Mouse (Mus musculus): ENCODE data around the gene Rad9a. TPM values are rescaled to one million over a fixed set of nuclear protein-coding genes. Genes with fewer than 3 reads are reported as not detected.

Rad9a gene
- polyA plus RNA-seq, 1 experiment from 2014 or later, result 9.0 TPM

- H3K4me2 ChIP-seq (ENCODE audit: low read depth, low read length), result no peak overlapping the region
- H3K27me3 ChIP-seq (ENCODE audit: insufficient read depth, low read length), result no peaks in the 10 kb centered on the region
- ATAC-seq (no peak), DNase-seq (no peak)
- no peak overlapping the region for H3K4me3 ChIP-seq (ENCODE audit: low read depth, low read length)
- no peaks in the 10 kb centered on the region for H3K36me3 ChIP-seq (replicated peaks; ENCODE audit: insufficient read depth, low read length)
- H3K9me3 ChIP-seq (ENCODE audit: low read length), result no peaks in the 10 kb centered on the region
- peaks cover 35% of the 10 kb centered on the region for H3K4me1 ChIP-seq (ENCODE audit: insufficient read depth)
- H3K9ac ChIP-seq (replicated peaks), result no peak overlapping the region
- WGBS (ENCODE audit: insufficient replicate concordance), result 75% methylated on average over 4 of the region's 4 CpGs
- no peak overlapping the region for H3K27ac ChIP-seq (ENCODE audit: low read depth)
- TF ChIP-seq CTCF (IDR thresholded peaks at IDR 0.05; ENCODE audit: low read depth), result no peak
- TF ChIP-seq EP300 (IDR thresholded peaks at IDR 0.05; ENCODE audit: low read depth), result no peak
Measured at GRCm38 (mm10) chr19:4228891-4229290, 27.4 kb upstream of the Rad9a start.

DNA sequence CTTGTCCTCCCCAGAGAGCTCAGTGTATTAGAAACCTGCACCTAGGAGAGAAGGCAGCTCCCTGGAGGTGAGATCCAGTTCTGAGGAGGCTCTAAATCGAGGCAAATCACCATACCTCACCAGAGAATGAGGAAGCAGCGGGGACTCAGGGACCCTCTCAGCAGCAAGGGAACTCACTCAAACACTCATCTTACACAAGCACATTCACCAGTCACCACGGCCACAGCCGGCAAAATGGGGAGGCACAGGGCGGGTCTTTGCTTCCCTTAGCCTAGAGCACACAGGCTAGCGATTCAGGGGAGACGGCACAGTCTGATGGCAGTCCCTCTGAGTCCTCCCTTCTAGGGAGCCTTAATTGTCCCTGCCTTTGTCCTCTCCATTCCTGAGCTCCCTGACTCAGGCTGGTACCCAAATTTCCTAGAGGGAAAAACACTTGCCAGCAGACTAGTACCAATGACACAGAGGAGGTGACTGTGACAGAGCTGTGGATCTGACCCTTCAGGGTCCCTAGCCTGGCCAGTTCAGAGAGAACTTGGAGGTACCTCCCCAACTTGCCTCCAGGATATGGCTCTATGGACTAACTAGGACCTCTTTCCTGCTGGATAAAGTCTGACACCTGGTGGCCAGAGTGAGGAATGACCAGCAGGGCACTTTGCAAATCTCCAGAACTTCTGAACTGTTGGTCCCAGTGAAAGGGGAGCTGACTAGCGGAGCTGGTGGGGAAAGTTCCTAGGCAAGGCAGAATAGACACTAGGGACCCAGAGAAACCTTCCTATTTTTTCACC lies 26.6 kb upstream of the Rad9a start:
- DNase-seq, result peak; percentile 75

DNA sequence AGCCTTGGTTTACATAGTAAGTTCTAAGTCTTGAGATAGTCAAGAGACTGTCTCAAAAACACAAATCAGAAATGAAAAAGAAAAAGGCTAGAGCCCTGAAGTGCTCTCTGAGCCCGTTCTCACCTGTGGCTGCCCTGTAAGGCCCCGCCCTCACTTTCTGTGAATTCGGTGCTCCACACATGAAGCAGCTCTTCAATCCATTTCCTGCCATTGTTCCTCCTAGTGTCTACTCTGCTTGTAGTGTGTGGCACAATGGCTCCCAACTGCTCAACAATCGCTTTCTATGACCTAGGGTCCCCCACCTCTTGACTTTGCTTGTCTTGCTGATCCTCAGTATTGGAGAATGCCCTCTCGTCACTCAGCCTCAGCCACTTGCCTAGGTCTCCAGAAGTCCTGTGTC lies 26.0 kb upstream of the Rad9a start:
- Histone ChIP-seq H3K9me3 (ENCODE audit: low read length) (no peaks in the 10 kb centered on the region), H3K36me3 (replicated peaks; ENCODE audit: insufficient read depth, low read length) (no peaks in the 10 kb centered on the region; the same call in 1 of the 2 replicates), H3K4me2 (ENCODE audit: low read depth, low read length) (no peak overlapping the region), H3K27me3 (ENCODE audit: insufficient read depth, low read length) (no peaks in the 10 kb centered on the region), H3K27ac (ENCODE audit: low read depth) (no peak overlapping the region), H3K9ac (replicated peaks) (no peak overlapping the region), H3K4me1 (ENCODE audit: insufficient read depth) (peaks cover 29% of the 10 kb centered on the region), H3K4me3 (ENCODE audit: low read depth, low read length) (no peak overlapping the region)
- ATAC-seq, result no peak
- TF ChIP-seq CTCF (IDR thresholded peaks at IDR 0.05; ENCODE audit: low read depth) (no peak), EP300 (IDR thresholded peaks at IDR 0.05; ENCODE audit: low read depth) (no peak)
- no peak for DNase-seq
- 49% methylated on average over 5 of the region's 5 CpGs for WGBS (ENCODE audit: insufficient replicate concordance)

More for the DNA sequence above, 26.6 kb upstream of the Rad9a start:
- Histone ChIP-seq H3K36me3 (replicated peaks; ENCODE audit: insufficient read depth, low read length) (no peaks in the 10 kb centered on the region), H3K27ac (ENCODE audit: low read depth) (no peak overlapping the region), H3K9ac (replicated peaks) (no peak overlapping the region), H3K4me3 (ENCODE audit: low read depth, low read length) (no peak overlapping the region), H3K27me3 (ENCODE audit: insufficient read depth, low read length) (no peaks in the 10 kb centered on the region), H3K4me2 (ENCODE audit: low read depth, low read length) (no peak overlapping the region), H3K9me3 (ENCODE audit: low read length) (no peaks in the 10 kb centered on the region), H3K4me1 (ENCODE audit: insufficient read depth) (peaks cover 33% of the 10 kb centered on the region)
- peak; percentile 10; the same call in 1 of the 2 replicates for ATAC-seq
- WGBS (ENCODE audit: insufficient replicate concordance), result 8% methylated on average over 8 of the region's 8 CpGs
- TF ChIP-seq CTCF (IDR thresholded peaks at IDR 0.05; ENCODE audit: low read depth) (peak; percentile 99), EP300 (IDR thresholded peaks at IDR 0.05; ENCODE audit: low read depth) (no peak)

- no peak for DNase-seq
- Histone ChIP-seq H3K9ac (replicated peaks) (no peak overlapping the region), H3K9me3 (ENCODE audit: low read length) (no peaks in the 10 kb centered on the region), H3K4me1 (ENCODE audit: insufficient read depth) (peaks cover 31% of the 10 kb centered on the region), H3K27ac (ENCODE audit: low read depth) (no peak overlapping the region), H3K4me2 (ENCODE audit: low read depth, low read length) (no peak overlapping the region), H3K4me3 (ENCODE audit: low read depth, low read length) (no peak overlapping the region), H3K27me3 (ENCODE audit: insufficient read depth, low read length) (no peaks in the 10 kb centered on the region), H3K36me3 (replicated peaks; ENCODE audit: insufficient read depth, low read length) (no peaks in the 10 kb centered on the region; the same call in 1 of the 2 replicates)
- TF ChIP-seq CTCF (IDR thresholded peaks at IDR 0.05; ENCODE audit: low read depth) (no peak), EP300 (IDR thresholded peaks at IDR 0.05; ENCODE audit: low read depth) (no peak)
- ATAC-seq, result no peak
- WGBS (ENCODE audit: insufficient replicate concordance), result 58% methylated on average over 7 of the region's 7 CpGs
Measured at GRCm38 (mm10) chr19:4226779-4227178, 25.3 kb upstream of the Rad9a start.

DNA sequence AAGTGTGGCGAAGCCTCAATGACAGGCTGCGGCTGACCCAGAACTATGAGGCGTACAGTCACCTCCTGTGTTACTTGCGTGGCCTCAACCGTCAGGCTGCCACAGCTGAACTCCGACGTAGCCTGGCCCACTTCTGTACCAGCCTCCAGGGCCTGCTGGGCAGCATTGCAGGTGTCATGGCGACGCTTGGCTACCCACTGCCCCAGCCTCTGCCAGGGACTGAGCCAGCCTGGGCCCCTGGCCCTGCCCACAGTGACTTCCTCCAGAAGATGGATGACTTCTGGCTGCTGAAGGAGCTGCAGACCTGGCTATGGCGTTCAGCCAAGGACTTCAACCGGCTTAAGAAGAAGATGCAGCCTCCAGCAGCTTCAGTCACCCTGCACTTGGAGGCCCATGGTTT lies 20.7 kb upstream of the Rad9a start:
- Histone ChIP-seq H3K4me3 (ENCODE audit: low read depth, low read length) (no peak overlapping the region), H3K27ac (ENCODE audit: low read depth) (peak overlapping the region; percentile 80), H3K4me1 (ENCODE audit: insufficient read depth) (peaks cover 35% of the 10 kb centered on the region), H3K4me2 (ENCODE audit: low read depth, low read length) (no peak overlapping the region), H3K36me3 (replicated peaks; ENCODE audit: insufficient read depth, low read length) (no peaks in the 10 kb centered on the region; the same call in 1 of the 2 replicates), H3K9me3 (ENCODE audit: low read length) (no peaks in the 10 kb centered on the region), H3K9ac (replicated peaks) (no peak overlapping the region), H3K27me3 (ENCODE audit: insufficient read depth, low read length) (peaks cover 3% of the 10 kb centered on the region; the same call in 1 of the 2 replicates)
- WGBS (ENCODE audit: insufficient replicate concordance), result 42% methylated on average over 11 of the region's 11 CpGs
- DNase-seq (no peak), ATAC-seq (peak; percentile 56)
- TF ChIP-seq EP300 (IDR thresholded peaks at IDR 0.05; ENCODE audit: low read depth) (no peak), CTCF (IDR thresholded peaks at IDR 0.05; ENCODE audit: low read depth) (no peak)

- ATAC-seq, result no peak
- TF ChIP-seq CTCF (IDR thresholded peaks at IDR 0.05; ENCODE audit: low read depth) (no peak), EP300 (IDR thresholded peaks at IDR 0.05; ENCODE audit: low read depth) (no peak)
- peak overlapping the region; percentile 20 for H3K4me2 ChIP-seq (ENCODE audit: low read depth, low read length)
- peaks cover 45% of the 10 kb centered on the region for H3K4me1 ChIP-seq (ENCODE audit: insufficient read depth)
- H3K36me3 ChIP-seq (replicated peaks; ENCODE audit: insufficient read depth, low read length), result no peaks in the 10 kb centered on the region; the same call in 1 of the 2 replicates
- no peaks in the 10 kb centered on the region for H3K9me3 ChIP-seq (ENCODE audit: low read length)
- 30% methylated on average over 14 of the region's 14 CpGs for WGBS (ENCODE audit: insufficient replicate concordance)
- no peak overlapping the region; the same call in 1 of the 2 replicates for H3K9ac ChIP-seq (replicated peaks)
- H3K27me3 ChIP-seq (ENCODE audit: insufficient read depth, low read length), result peaks cover 13% of the 10 kb centered on the region
- H3K4me3 ChIP-seq (ENCODE audit: low read depth, low read length), result no peak overlapping the region
- H3K27ac ChIP-seq (ENCODE audit: low read depth), result peak overlapping the region; percentile 80
- no peak for DNase-seq
Measured at GRCm38 (mm10) chr19:4220957-4221743, 19.7 kb upstream of the Rad9a start.
